Mouse (Mus musculus) lung, postnatal 4 days (tissue): ENCODE results near the gene Ppif.

Experiments
- DNase-seq, 2 experiments: peaks; one replicate each; pipeline ENCODE4 v3.0.0; 2021

Ppif gene

GRCm38 (mm10) chr14:25693888-25694568, at the start of gene Ppif:
Gene Ppif (plus strand): TSS chr14:25694154.
- DNase-seq, result peak; percentile 96 to 98

GRCm38 (mm10) chr14:25645717-25646116, 48.2 kb upstream of the Ppif start:
- no peak for DNase-seq

- peak; percentile 85 for DNase-seq
These were observed 47.8 kb upstream of the Ppif start for GRCm38 (mm10) chr14:25646161-25646621.

- DNase-seq, result no peak
These were observed 42.8 kb upstream of the Ppif start for GRCm38 (mm10) chr14:25651131-25651530.

- DNase-seq, result no peak
These were observed 42.0 kb upstream of the Ppif start for GRCm38 (mm10) chr14:25651905-25652304.

GRCm38 (mm10) chr14:25654401-25655197, 39.4 kb upstream of the Ppif start:
- DNase-seq, result no peak

GRCm38 (mm10) chr14:25660661-25661060, 33.3 kb upstream of the Ppif start:
- no peak for DNase-seq

- no peak for DNase-seq
These were observed 32.6 kb upstream of the Ppif start for GRCm38 (mm10) chr14:25661185-25661920.

GRCm38 (mm10) chr14:25663649-25664309, 30.2 kb upstream of the Ppif start:
- no peak for DNase-seq

- no peak for DNase-seq
These were observed 29.7 kb upstream of the Ppif start for GRCm38 (mm10) chr14:25664310-25664695.

- DNase-seq, result no peak
These were observed 28.5 kb upstream of the Ppif start for GRCm38 (mm10) chr14:25665314-25665970.

- no peak for DNase-seq
These were observed 27.1 kb upstream of the Ppif start for GRCm38 (mm10) chr14:25666668-25667376.

- no peak for DNase-seq
These were observed 26.4 kb upstream of the Ppif start for GRCm38 (mm10) chr14:25667587-25667986.

GRCm38 (mm10) chr14:25679625-25680024, 14.3 kb upstream of the Ppif start:
- no peak for DNase-seq

- DNase-seq, result no peak
These were observed 11.9 kb upstream of the Ppif start for GRCm38 (mm10) chr14:25682020-25682419.

- DNase-seq, result no peak
These were observed 7.6 kb upstream of the Ppif start for GRCm38 (mm10) chr14:25686216-25686945.

GRCm38 (mm10) chr14:25686983-25687901, 6.7 kb upstream of the Ppif start:
- no peak for DNase-seq

GRCm38 (mm10) chr14:25693271-25693887, 575 bp upstream of the Ppif start:
- DNase-seq, result no peak

GRCm38 (mm10) chr14:25694569-25694897, 579 bp downstream of the Ppif start:
- peak; percentile 25 to 51 for DNase-seq

- no peak for DNase-seq
These were observed 1.1 kb downstream of the Ppif start for GRCm38 (mm10) chr14:25695059-25695458.
